Mouse (Mus musculus) intestine, embryonic 16.5 days (tissue): ENCODE data around the gene Slfnl1. TPM values are rescaled to one million over a fixed set of nuclear protein-coding genes. Genes with fewer than 3 reads are reported as not detected.

ENCODE experiments used
- ATAC-seq: fragments of 200-750 bp; cut with Nextera tagmentation; 2 replicates; pipeline ENCODE4 v1.8.0; 2017; ENCODE audit warnings: moderate TSS enrichment, moderate library complexity
- H3K27ac ChIP-seq: fragments of 300-500 bp; sonication (generic); 2 replicates; pipeline ENCODE4 v1.5.1; 2014; ENCODE audit warnings: mild to moderate bottlenecking, low read length
- H3K27me3 ChIP-seq: fragments of 300-500 bp; sonication (generic); replicated peaks from 2 replicates; pipeline ENCODE4 v1.6.1; 2014; ENCODE audit warnings: low read length, control low read depth, mixed read lengths; ENCODE audit not compliant: control insufficient read depth, insufficient read depth
- H3K36me3 ChIP-seq: fragments of 300-500 bp; sonication (generic); 2 replicates; pipeline ENCODE4 v1.6.1; 2014; ENCODE audit warnings: low read length, control low read depth; ENCODE audit not compliant: control insufficient read depth, insufficient read depth
- H3K4me1 ChIP-seq: fragments of 300-500 bp; sonication (generic); 2 replicates; pipeline ENCODE4 v1.6.1; 2014; ENCODE audit warnings: low read length, control low read depth, mixed read lengths; ENCODE audit not compliant: control insufficient read depth, insufficient read depth
- H3K4me2 ChIP-seq: fragments of 300-500 bp; sonication (generic); 2 replicates; pipeline ENCODE4 v1.6.1; 2014; ENCODE audit warnings: low read depth, low read length, control low read depth
- H3K4me3 ChIP-seq: fragments of 300-500 bp; sonication (generic); 2 replicates; pipeline ENCODE4 v1.5.1; 2014; ENCODE audit warnings: mild to moderate bottlenecking, low read length
- H3K9ac ChIP-seq: fragments of 300-500 bp; sonication (generic); 2 replicates; pipeline ENCODE4 v1.6.1; 2014; ENCODE audit warnings: low read depth, low read length
- H3K9me3 ChIP-seq: fragments of 300-500 bp; sonication (generic); 2 replicates; pipeline ENCODE4 v1.6.1; 2016; ENCODE audit warnings: low read length, control low read depth; ENCODE audit not compliant: control insufficient read depth
- WGBS: fragments of 180-500 bp; shearing (Covaris S2); extraction: QIAGEN DNeasy Blood & Tissue Kit; methylation state at CpG from one replicate; pipeline ENCODE4 v1.1.7; 2014; 5-methylcytosine and 5-hydroxymethylcytosine counted together
- polyA plus RNA-seq: library from polyadenylated mRNA; unstranded; fragments of >200 nt; fragmentation: Nextera tagmentation; extraction: Ambion mirVana; gene quantifications from 2 replicates; pipeline ENCODE4 v1.2.1, GENCODE M21; 2015

Gene Slfnl1
- not detected in 2 replicates for polyA plus RNA-seq

DNA sequence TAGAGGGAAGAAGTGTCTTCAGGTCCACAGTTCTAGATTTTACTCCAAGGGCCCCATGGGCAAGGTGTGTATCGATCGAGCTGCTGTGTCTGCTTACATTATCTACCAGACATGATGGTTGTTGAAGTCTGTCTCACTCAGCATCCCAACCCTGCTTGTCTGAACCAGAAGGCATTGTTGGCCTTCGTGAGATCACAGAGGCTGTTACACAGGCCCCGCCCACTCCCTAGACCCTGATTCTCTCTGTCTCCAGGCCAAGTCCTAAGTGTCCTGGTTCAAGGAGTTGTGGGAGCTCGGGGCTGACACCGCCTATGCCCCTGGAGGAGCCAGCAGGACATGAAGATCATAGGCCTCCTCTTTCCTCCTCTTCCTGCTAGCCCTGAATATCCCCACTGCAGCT lies at the start of gene Slfnl1:
Gene Slfnl1 (plus strand): TSS at position 246 of the 400 bp plus-strand sequence.
- no peak within 1 kb of the TSS for H3K4me3 ChIP-seq
- no peak within 1 kb of the TSS for H3K27ac ChIP-seq
- H3K4me2 ChIP-seq, result no peak within 1 kb of the TSS
- H3K36me3 ChIP-seq, result peaks cover 6% of the 10 kb centered on the region
- ATAC-seq, result no peak
- H3K4me1 ChIP-seq, result no peaks in the 10 kb centered on the region
- H3K9ac ChIP-seq, result no peak within 1 kb of the TSS
- WGBS, result 87% methylated on average over 6 of the region's 6 CpGs
- no peaks in the 10 kb centered on the region for H3K27me3 ChIP-seq
- H3K9me3 ChIP-seq, result no peaks in the 10 kb centered on the region

DNA sequence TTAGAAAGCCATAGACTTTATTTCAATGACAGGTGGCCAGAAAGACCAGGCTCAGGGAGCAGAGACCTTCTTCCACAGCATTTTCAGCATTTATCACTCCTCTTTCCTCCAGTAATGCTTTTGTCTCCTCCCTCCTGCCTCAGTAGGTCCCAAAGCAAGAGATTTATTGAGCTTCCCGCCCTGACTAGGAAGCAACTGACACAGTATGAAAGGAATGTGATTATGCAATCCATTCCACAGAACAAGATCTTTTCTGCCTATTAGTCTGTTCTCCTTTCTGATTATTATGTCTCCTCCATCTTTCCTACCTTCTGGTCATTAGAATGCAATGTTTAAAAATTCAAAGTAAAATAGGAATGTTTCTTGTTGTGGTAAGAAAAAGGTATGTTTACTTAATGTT lies 44.3 kb upstream of the Slfnl1 start:
- ATAC-seq, result peak; percentile 70
- H3K27me3 ChIP-seq, result no peaks in the 10 kb centered on the region
- peaks cover 4% of the 10 kb centered on the region; the same call in 1 of the 2 replicates for H3K4me1 ChIP-seq
- no peak overlapping the region for H3K4me3 ChIP-seq
- peak overlapping the region; percentile 33; the same call in 1 of the 2 replicates for H3K27ac ChIP-seq
- H3K9me3 ChIP-seq, result no peaks in the 10 kb centered on the region
- H3K36me3 ChIP-seq, result 0 out of 2 replicates have a peak, but pooled peaks cover 3% of the 10 kb centered on the region
- 26% methylated on average over 1 of the region's 1 CpGs for WGBS
- no peak overlapping the region for H3K4me2 ChIP-seq
- H3K9ac ChIP-seq, result no peak overlapping the region

DNA sequence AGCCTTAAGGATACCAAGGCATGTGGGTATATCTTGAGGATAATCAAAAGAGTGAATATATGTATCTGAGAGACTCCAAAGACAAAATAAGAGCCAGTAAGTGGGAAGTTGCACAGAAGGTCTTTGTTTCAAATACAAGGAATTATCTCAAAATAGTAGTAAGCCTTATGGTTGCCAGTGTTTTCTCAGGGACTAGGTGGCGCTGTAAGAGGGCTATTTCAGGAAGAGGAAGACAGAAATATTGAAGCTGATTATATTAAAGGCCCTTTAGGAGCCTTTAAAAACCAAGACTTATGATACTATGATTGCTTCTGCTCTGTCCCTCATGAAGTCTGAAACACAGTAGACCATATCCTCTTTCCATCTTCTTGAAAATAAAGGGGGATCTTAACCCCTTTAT lies 25.1 kb upstream of the Slfnl1 start:
- Histone ChIP-seq H3K9ac (no peak overlapping the region), H3K27ac (no peak overlapping the region), H3K9me3 (no peaks in the 10 kb centered on the region), H3K4me1 (no peaks in the 10 kb centered on the region), H3K4me3 (no peak overlapping the region), H3K36me3 (0 out of 2 replicates have a peak, but pooled peaks cover 2% of the 10 kb centered on the region), H3K27me3 (no peaks in the 10 kb centered on the region), H3K4me2 (no peak overlapping the region)
- 88% methylated on average over 1 of the region's 1 CpGs for WGBS
- ATAC-seq, result no peak

DNA sequence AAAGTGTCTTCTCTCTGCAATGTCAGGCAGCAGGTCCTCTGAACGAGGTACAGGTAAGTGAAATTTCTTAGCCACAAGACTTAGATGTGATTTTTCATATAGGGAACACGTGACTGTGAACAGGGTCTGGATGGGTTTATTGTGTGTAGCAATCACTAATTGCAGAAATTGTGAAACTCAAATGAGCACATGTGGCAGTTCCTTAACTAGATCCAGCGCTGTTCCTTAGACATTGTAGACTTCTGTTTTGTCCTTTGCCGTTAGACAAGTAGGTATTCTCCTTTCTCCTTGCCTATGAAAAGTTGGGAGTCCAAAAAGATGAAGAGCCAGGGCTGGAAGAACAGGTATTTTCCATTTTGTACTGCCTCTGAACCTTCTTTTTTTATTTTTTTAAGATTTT lies 20.8 kb upstream of the Slfnl1 start:
- ATAC-seq, result no peak
- Histone ChIP-seq H3K9me3 (no peaks in the 10 kb centered on the region), H3K36me3 (0 out of 2 replicates have a peak, but pooled peaks cover 2% of the 10 kb centered on the region), H3K9ac (no peak overlapping the region), H3K27ac (no peak overlapping the region), H3K27me3 (no peaks in the 10 kb centered on the region), H3K4me1 (no peaks in the 10 kb centered on the region; the same call in 1 of the 2 replicates), H3K4me3 (no peak overlapping the region), H3K4me2 (no peak overlapping the region)
- WGBS, result 94% methylated on average over 4 of the region's 4 CpGs

DNA sequence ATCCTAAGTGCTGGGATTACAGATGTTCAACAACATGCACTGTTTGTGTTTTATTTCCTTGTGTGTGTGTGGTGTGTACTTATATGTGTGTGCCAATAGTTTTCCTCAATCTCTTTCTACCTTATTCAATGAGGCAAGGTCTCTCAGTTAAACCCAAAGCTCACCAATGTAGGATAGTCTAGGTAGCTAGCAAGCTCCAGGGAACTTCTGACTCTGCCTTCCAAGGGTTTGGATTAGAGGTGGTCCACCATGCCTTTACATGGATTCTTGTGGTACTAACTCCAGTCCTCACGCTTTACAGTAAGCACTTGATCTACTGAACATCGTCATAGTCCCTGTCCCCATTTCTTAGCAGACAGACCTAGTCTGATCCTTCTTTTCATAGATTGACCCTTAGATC lies 17.7 kb upstream of the Slfnl1 start:
- no peak for ATAC-seq
- Histone ChIP-seq H3K27ac (no peak overlapping the region), H3K27me3 (no peaks in the 10 kb centered on the region), H3K4me3 (no peak overlapping the region), H3K4me1 (no peaks in the 10 kb centered on the region; the same call in 1 of the 2 replicates), H3K36me3 (no peaks in the 10 kb centered on the region), H3K9me3 (no peaks in the 10 kb centered on the region), H3K4me2 (no peak overlapping the region), H3K9ac (no peak overlapping the region)
- 98% methylated on average over 2 of the region's 2 CpGs for WGBS

DNA sequence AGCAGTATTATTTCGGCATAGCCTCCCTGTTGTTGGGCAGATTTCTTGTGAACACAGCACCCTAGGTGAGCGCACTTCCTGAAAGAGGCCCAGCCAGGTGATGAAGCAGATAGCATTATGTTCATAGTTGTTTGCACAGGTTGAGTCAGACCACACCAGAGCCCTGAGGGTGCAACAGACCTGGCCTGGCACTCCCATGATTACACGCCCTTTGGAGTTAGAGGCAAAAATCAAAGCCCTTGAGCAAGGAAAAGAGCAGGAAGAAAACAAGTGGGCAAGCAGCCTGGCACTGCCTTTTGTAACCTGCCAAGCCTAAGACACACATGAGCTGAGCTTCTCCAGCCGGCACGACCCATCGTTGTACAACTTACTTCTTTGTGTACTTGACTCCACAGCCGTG lies 15.5 kb upstream of the Slfnl1 start:
- peak; percentile 100 for ATAC-seq
- Histone ChIP-seq H3K36me3 (0 out of 2 replicates have a peak, but pooled peaks cover 2% of the 10 kb centered on the region), H3K9me3 (no peaks in the 10 kb centered on the region), H3K9ac (peak overlapping the region; percentile 46), H3K4me3 (peak overlapping the region; percentile 27), H3K4me2 (peak overlapping the region; percentile 34), H3K4me1 (no peaks in the 10 kb centered on the region; the same call in 1 of the 2 replicates), H3K27ac (peak overlapping the region; percentile 92), H3K27me3 (no peaks in the 10 kb centered on the region)
- 54% methylated on average over 7 of the region's 7 CpGs for WGBS

DNA sequence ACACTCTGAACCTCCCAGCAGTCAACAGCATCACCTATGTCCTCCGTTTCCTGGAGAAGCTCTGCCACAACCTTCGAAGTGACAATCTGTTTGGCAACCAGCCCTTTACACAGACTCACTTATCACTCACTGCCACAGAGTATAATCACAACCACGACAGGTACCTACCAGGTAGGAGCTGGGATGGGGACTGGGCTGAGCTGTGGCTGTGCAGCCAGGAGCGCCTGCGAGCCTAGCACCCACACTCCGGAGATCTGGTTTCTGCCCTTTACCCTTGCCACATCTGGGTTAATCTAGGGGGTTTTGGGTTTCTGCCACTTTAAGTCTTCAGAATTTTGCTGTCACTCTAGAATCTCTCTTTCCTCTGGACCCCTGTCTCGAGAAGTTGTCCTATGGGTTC lies 15.1 kb upstream of the Slfnl1 start:
- 65% methylated on average over 7 of the region's 7 CpGs for WGBS
- Histone ChIP-seq H3K27me3 (no peaks in the 10 kb centered on the region), H3K36me3 (0 out of 2 replicates have a peak, but pooled peaks cover 2% of the 10 kb centered on the region), H3K9ac (peak overlapping the region; percentile 46), H3K27ac (peak overlapping the region; percentile 91), H3K4me1 (no peaks in the 10 kb centered on the region; the same call in 1 of the 2 replicates), H3K9me3 (no peaks in the 10 kb centered on the region), H3K4me3 (peak overlapping the region; percentile 27), H3K4me2 (peak overlapping the region; percentile 34)
- ATAC-seq, result peak; percentile 72

DNA sequence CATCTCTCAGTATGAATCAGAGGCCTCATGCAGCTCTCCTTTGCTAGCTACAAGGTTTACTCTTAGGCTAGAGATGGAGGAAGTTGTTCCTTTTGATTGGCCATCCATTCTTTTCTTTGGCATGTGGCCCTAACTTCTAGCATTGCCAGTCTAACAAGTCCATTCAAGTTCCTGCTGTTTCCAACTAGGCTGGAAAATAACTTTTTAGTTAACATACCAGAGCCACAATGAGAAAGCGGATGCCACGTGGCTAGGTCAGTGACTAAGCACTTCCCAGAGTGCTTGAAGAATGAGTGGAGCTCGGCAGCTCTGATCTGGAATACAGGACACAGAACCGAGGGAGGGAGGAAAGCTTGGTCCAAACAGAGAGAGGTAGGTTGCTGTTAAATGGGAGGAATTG lies 14.7 kb upstream of the Slfnl1 start:
- peak overlapping the region; percentile 34 for H3K4me2 ChIP-seq
- H3K36me3 ChIP-seq, result 0 out of 2 replicates have a peak, but pooled peaks cover 2% of the 10 kb centered on the region
- H3K4me3 ChIP-seq, result peak overlapping the region; percentile 27
- H3K9me3 ChIP-seq, result no peaks in the 10 kb centered on the region
- no peaks in the 10 kb centered on the region; the same call in 1 of the 2 replicates for H3K4me1 ChIP-seq
- peak; percentile 11; the same call in 1 of the 2 replicates for ATAC-seq
- H3K27ac ChIP-seq, result peak overlapping the region; percentile 91
- 77% methylated on average over 4 of the region's 4 CpGs for WGBS
- H3K9ac ChIP-seq, result peak overlapping the region; percentile 46; the same call in 1 of the 2 replicates
- no peaks in the 10 kb centered on the region for H3K27me3 ChIP-seq

DNA sequence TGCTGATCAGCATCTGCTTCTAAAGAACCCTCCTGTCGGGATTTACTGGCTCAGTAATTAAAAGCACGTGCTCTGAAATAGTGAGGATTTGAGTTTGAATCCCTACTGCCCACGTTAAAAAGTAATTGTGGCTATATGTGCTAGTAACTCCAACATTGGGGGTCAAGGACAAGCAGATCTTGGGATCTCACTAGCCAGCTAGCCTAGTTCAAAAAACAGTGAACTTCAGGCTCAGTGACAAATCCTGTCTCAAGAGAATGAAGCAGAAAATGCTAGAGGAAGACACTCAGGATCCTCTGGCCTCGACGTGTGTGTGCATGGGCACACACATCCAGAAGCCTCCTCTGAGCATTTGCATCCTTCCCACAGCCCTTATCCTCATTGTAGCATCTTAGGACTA lies 10.3 kb upstream of the Slfnl1 start:
- H3K4me2 ChIP-seq, result no peak overlapping the region
- no peak overlapping the region for H3K27ac ChIP-seq
- ATAC-seq, result no peak
- no peak overlapping the region for H3K9ac ChIP-seq
- H3K9me3 ChIP-seq, result no peaks in the 10 kb centered on the region
- H3K36me3 ChIP-seq, result peaks cover 6% of the 10 kb centered on the region; the same call in 1 of the 2 replicates
- no peaks in the 10 kb centered on the region for H3K27me3 ChIP-seq
- 89% methylated on average over 5 of the region's 5 CpGs for WGBS
- H3K4me3 ChIP-seq, result no peak overlapping the region
- H3K4me1 ChIP-seq, result no peaks in the 10 kb centered on the region

DNA sequence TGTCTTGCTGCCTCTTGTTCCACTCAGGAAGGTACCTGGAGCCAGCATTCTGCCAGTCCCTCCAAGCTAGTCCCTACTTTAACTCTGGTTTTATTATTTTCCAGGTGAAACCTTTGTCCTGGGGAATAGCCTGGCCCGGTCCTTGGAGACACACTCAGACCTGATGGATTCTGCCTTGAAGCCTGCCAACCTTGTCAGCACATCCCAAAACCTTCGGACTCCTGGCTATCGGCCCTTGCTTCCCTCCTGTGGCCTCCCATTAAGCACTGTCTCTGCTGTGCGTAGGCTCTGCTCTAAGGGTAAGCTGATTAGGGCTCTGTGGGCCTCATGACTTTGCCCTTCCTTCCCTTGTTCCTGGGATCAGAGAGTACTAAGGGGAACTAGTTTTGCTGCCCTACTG lies 9.7 kb upstream of the Slfnl1 start:
- H3K9ac ChIP-seq, result no peak overlapping the region
- H3K4me3 ChIP-seq, result no peak overlapping the region
- H3K4me2 ChIP-seq, result no peak overlapping the region
- peak; percentile 33; the same call in 1 of the 2 replicates for ATAC-seq
- WGBS, result 88% methylated on average over 4 of the region's 4 CpGs
- peaks cover 6% of the 10 kb centered on the region; the same call in 1 of the 2 replicates for H3K36me3 ChIP-seq
- no peak overlapping the region for H3K27ac ChIP-seq
- no peaks in the 10 kb centered on the region for H3K9me3 ChIP-seq
- H3K4me1 ChIP-seq, result no peaks in the 10 kb centered on the region
- H3K27me3 ChIP-seq, result no peaks in the 10 kb centered on the region
